Mouse (Mus musculus): ENCODE results near the gene Serpinh1. TPM values are rescaled to one million over a fixed set of nuclear protein-coding genes. Genes with fewer than 3 reads are reported as not detected.

The Serpinh1 gene
- polyA plus RNA-seq, 1 experiment from 2014 or later: 819 TPM

GRCm38 (mm10) chr7:99304029-99304428 is 49.0 kb downstream of the Serpinh1 start:
- TF ChIP-seq CTCF (IDR thresholded peaks at IDR 0.05; ENCODE audit: low read depth): no peak
- Histone ChIP-seq H3K27ac (no peak overlapping the region), H3K9ac (ENCODE audit: low read depth, low read length) (no peak overlapping the region), H3K36me3 (ENCODE audit: insufficient read depth, low read length) (no peaks in the 10 kb centered on the region), H3K4me1 (replicated peaks; ENCODE audit: insufficient read depth, low read length) (no peaks in the 10 kb centered on the region), H3K4me2 (ENCODE audit: low read length) (no peak overlapping the region), H3K9me3 (replicated peaks; ENCODE audit: low read length) (no peaks in the 10 kb centered on the region), H3K27me3 (ENCODE audit: insufficient read depth, low read length) (no peaks in the 10 kb centered on the region), H3K4me3 (replicated peaks; ENCODE audit: low read depth, low read length) (no peak overlapping the region)
- ATAC-seq (replicated peaks; ENCODE audit: low FRiP score, low read depth) (no peak), DNase-seq (ENCODE audit: low spot score) (no peak)
- WGBS: 67% methylated on average over 6 of the region's 6 CpGs

- no peak for TF ChIP-seq CTCF (IDR thresholded peaks at IDR 0.05; ENCODE audit: low read depth)
- ATAC-seq (replicated peaks; ENCODE audit: low FRiP score, low read depth) (no peak), DNase-seq (ENCODE audit: low spot score) (no peak)
- Histone ChIP-seq H3K27ac (no peak overlapping the region), H3K9me3 (replicated peaks; ENCODE audit: low read length) (no peaks in the 10 kb centered on the region), H3K27me3 (ENCODE audit: insufficient read depth, low read length) (no peaks in the 10 kb centered on the region), H3K9ac (ENCODE audit: low read depth, low read length) (no peak overlapping the region), H3K4me3 (replicated peaks; ENCODE audit: low read depth, low read length) (no peak overlapping the region), H3K36me3 (ENCODE audit: insufficient read depth, low read length) (no peaks in the 10 kb centered on the region), H3K4me1 (replicated peaks; ENCODE audit: insufficient read depth, low read length) (no peaks in the 10 kb centered on the region), H3K4me2 (ENCODE audit: low read length) (no peak overlapping the region)
- WGBS: 26% methylated on average over 3 of the region's 3 CpGs
Observed at GRCm38 (mm10) chr7:99300650-99301175, 52.3 kb downstream of the Serpinh1 start.

Other genes with a start within 250 kb of the Serpinh1 start
- 19.0 and 21.6 TPM in 2 replicates for gene Uvrag, start 212.1 kb downstream of the Serpinh1 start, polyA plus RNA-seq (2015; fragmentation: Nextera tagmentation; extraction: Ambion mirVana)
- 53.1 and 57.3 TPM in 2 replicates for gene Dgat2, start 170.5 kb downstream of the Serpinh1 start, polyA plus RNA-seq (2015; fragmentation: Nextera tagmentation; extraction: Ambion mirVana)
- gene Mogat2, start 114.6 kb downstream of the Serpinh1 start, polyA plus RNA-seq (2015; fragmentation: Nextera tagmentation; extraction: Ambion mirVana): 18.3 and 21.8 TPM in 2 replicates
- gene Map6, start 85.8 kb downstream of the Serpinh1 start, polyA plus RNA-seq (2015; fragmentation: Nextera tagmentation; extraction: Ambion mirVana): 1.7 and 1.8 TPM in 2 replicates
- 11.8 and 13.5 TPM in 2 replicates for gene Gdpd5, start 28.2 kb upstream of the Serpinh1 start, polyA plus RNA-seq (2015; fragmentation: Nextera tagmentation; extraction: Ambion mirVana)
- gene Klhl35, start 112.8 kb upstream of the Serpinh1 start, polyA plus RNA-seq (2015; fragmentation: Nextera tagmentation; extraction: Ambion mirVana): 0.97 and 1.3 TPM in 2 replicates
- gene Rps3, start 130.5 kb upstream of the Serpinh1 start, polyA plus RNA-seq (2015; fragmentation: Nextera tagmentation; extraction: Ambion mirVana): 873 and 942 TPM in 2 replicates
- 6.6 and 7.6 TPM in 2 replicates for gene Arrb1, start 182.2 kb upstream of the Serpinh1 start, polyA plus RNA-seq (2015; fragmentation: Nextera tagmentation; extraction: Ambion mirVana)